In the genomic region with DNA sequence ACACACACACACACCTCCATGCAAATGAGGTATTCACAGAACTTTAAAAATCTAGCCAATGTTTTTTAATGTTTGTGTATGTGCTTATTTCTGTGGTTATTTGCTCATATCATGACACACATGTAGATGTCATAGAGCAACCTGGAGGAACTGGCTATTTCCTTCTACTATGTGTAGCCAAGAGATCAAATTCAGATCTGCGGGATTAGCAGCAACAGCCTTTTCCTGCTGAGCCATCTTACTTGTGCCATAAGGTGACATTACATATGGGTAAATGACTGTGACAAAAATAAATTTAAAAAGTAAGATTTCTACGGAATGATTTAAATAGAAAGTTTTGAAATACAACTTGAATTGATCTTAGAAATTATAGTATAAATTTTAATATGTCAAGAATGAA, we compare ENCODE assay signal across 16 mouse cellular contexts.
A peak's percentile ranks its signal among the peaks of the same experiment; 100 is the strongest.
DNase-seq lines count a peak whose midpoint lies in the region.
"Had no signal": no experiment of that assay in that cellular context is flagged by ENCODE, and none has a peak within 500 bp of the region (broad histone marks: within the 10 kb centered on the region; RNA-seq: fewer than 3 reads in every experiment).

No protein-coding gene starts in this region.

- peak; percentile 68 for DNase-seq in cerebellum, adult 9-10 months
- DNase-seq in cerebellum, postnatal 36 days, result no peak
- DNase-seq in cerebellum, postnatal 10 days, result peak; percentile 45
- no peak for DNase-seq in cerebellum, adult 18-20 months
- DNase-seq in brain, adult 2 months (ENCODE audit: low read depth, low spot score), result peak; percentile 60
- no peak for DNase-seq in urinary bladder, postnatal 10 days (ENCODE audit: low spot score)
- DNase-seq: adrenal gland, adult 2 months; adrenal gland, adult 8-10 months; adrenal gland, postnatal 10 days; adrenal gland, postnatal 14 days; adrenal gland, postnatal 25 days; adrenal gland, postnatal 36 days; B cell, adult 2 months; cerebellum, adult 11 months; cerebellum, adult 11-12 months; cerebellum, adult 8-10 months had no signal

Comparison
In these comparisons a context has a peak if more than half of its experiments do, and no peak if none do; other contexts are left out.
1. DNase-seq: peak in cerebellum, adult 9-10 months (single experiment), cerebellum, postnatal 10 days (2 of 2) and brain, adult 2 months (single experiment); none in cerebellum, postnatal 36 days (0 of 2), cerebellum, adult 18-20 months (0 of 2) and urinary bladder, postnatal 10 days (single experiment).